Mouse (Mus musculus): ENCODE measurements at regions not wholly inside any gene's neighbourhood (a gene's known extent, or its start where the extent isn't known, plus 50 kb on each side); places are given as distances from the start of the nearest gene placed in this dataset.

GRCm38 (mm10) chr9:90757175-90757574 is 486.6 kb upstream of the Tbc1d2b start:
- Histone ChIP-seq H3K9ac (no peak overlapping the region), H3K27me3 (ENCODE audit: insufficient read depth, low read length) (no peaks in the 10 kb centered on the region), H3K36me3 (ENCODE audit: insufficient read depth) (no peaks in the 10 kb centered on the region), H3K4me3 (ENCODE audit: low read depth, low read length) (no peak overlapping the region), H3K4me1 (ENCODE audit: insufficient read depth) (no peaks in the 10 kb centered on the region), H3K27ac (ENCODE audit: low read depth) (no peak overlapping the region), H3K4me2 (no peak overlapping the region), H3K9me3 (ENCODE audit: low read depth, low read length) (no peaks in the 10 kb centered on the region)
- WGBS = 73% methylated on average over 3 of the region's 3 CpGs
- no peak for ATAC-seq (ENCODE audit: insufficient read depth)
- no peak for DNase-seq
- TF ChIP-seq CTCF (IDR thresholded peaks at IDR 0.05; ENCODE audit: low read depth) = no peak

DNA sequence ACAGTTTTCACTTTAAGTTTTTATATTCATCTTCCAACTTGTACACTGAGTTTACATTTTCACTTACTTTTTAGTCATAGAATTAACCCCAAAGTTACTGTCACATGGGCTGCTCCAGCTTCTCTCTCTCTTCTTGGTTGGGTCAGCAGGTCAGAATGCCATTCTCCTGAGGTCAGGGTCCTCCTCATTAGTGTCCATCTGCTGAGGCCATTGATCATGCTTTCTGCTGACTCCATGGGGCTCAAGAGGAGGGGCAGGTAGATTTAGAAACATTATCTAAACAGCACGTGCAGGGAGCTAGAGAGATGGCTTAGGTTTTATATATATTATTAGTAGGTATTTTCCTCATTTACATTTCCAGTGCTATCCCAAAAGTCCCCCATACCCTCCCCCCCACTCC is 503.7 kb upstream of the Tbc1d2b start:
- H3K27ac ChIP-seq (ENCODE audit: low read depth) = no peak overlapping the region
- H3K4me2 ChIP-seq = no peak overlapping the region
- no peak overlapping the region for H3K4me3 ChIP-seq (ENCODE audit: low read depth, low read length)
- no peaks in the 10 kb centered on the region for H3K4me1 ChIP-seq (ENCODE audit: insufficient read depth)
- ATAC-seq (ENCODE audit: insufficient read depth) (no peak), DNase-seq (no peak)
- WGBS = 20% methylated on average over 1 of the region's 1 CpGs
- H3K9ac ChIP-seq = no peak overlapping the region
- H3K27me3 ChIP-seq (ENCODE audit: insufficient read depth, low read length) = no peaks in the 10 kb centered on the region
- H3K36me3 ChIP-seq (ENCODE audit: insufficient read depth) = no peaks in the 10 kb centered on the region
- no peaks in the 10 kb centered on the region for H3K9me3 ChIP-seq (ENCODE audit: low read depth, low read length)
- no peak for TF ChIP-seq CTCF (IDR thresholded peaks at IDR 0.05; ENCODE audit: low read depth)

DNA sequence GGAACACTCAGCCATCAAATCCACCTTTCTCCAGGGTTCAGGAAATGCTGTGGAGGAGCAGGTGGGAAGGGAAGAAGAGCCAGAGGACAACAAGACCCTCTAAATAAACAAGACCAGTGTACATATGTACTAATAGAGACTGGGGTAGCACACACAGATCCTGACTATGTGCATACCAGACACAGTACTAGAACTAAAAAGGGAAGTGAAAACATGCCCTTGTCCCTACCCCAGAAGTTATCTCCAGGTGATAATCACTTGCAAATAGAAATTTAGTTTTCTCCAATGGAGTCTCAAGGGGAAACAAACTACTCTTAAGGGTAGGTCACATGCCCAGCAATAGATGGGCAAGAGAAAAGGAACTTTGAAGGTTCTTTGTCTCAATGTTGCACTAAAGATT is 518.9 kb upstream of the Tbc1d2b start:
- Histone ChIP-seq H3K27me3 (ENCODE audit: insufficient read depth, low read length) (no peaks in the 10 kb centered on the region), H3K4me3 (ENCODE audit: low read depth, low read length) (no peak overlapping the region), H3K4me2 (no peak overlapping the region), H3K9me3 (ENCODE audit: low read depth, low read length) (no peaks in the 10 kb centered on the region), H3K9ac (no peak overlapping the region), H3K36me3 (ENCODE audit: insufficient read depth) (no peaks in the 10 kb centered on the region), H3K4me1 (ENCODE audit: insufficient read depth) (no peaks in the 10 kb centered on the region), H3K27ac (ENCODE audit: low read depth) (no peak overlapping the region)
- TF ChIP-seq CTCF (IDR thresholded peaks at IDR 0.05; ENCODE audit: low read depth) = no peak
- DNase-seq (no peak), ATAC-seq (ENCODE audit: insufficient read depth) (no peak)

DNA sequence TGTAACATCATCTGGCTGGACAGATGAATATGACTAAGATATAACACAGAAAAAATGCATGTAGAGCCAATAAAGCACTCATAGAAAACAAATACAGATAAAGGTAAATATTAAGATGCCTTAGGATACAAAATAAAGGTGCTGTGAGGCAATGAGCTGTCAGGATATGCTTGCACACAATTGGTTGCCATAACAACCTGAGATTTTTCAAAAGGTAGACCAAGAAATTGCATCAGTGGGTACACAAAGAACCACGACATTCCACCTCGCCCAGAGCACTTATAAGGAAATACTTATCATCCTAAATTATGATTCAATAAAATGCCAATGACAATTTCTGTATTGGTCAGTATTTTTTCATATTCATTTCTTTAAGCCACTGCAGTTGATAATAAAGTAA is 521.3 kb upstream of the Tbc1d2b start:
- Histone ChIP-seq H3K9me3 (ENCODE audit: low read depth, low read length) (no peaks in the 10 kb centered on the region), H3K4me2 (no peak overlapping the region), H3K4me1 (ENCODE audit: insufficient read depth) (no peaks in the 10 kb centered on the region), H3K4me3 (ENCODE audit: low read depth, low read length) (no peak overlapping the region), H3K9ac (no peak overlapping the region), H3K27ac (ENCODE audit: low read depth) (no peak overlapping the region), H3K36me3 (ENCODE audit: insufficient read depth) (no peaks in the 10 kb centered on the region), H3K27me3 (ENCODE audit: insufficient read depth, low read length) (no peaks in the 10 kb centered on the region)
- TF ChIP-seq CTCF (IDR thresholded peaks at IDR 0.05; ENCODE audit: low read depth) = no peak
- DNase-seq = no peak
- ATAC-seq (ENCODE audit: insufficient read depth) = no peak
- WGBS = 56% methylated on average over 2 of the region's 2 CpGs

- TF ChIP-seq CTCF (IDR thresholded peaks at IDR 0.05; ENCODE audit: low read depth) = no peak
Observed at GRCm38 (mm10) chr9:90816844-90817243, 545.4 kb upstream of the Zic4 start.

DNA sequence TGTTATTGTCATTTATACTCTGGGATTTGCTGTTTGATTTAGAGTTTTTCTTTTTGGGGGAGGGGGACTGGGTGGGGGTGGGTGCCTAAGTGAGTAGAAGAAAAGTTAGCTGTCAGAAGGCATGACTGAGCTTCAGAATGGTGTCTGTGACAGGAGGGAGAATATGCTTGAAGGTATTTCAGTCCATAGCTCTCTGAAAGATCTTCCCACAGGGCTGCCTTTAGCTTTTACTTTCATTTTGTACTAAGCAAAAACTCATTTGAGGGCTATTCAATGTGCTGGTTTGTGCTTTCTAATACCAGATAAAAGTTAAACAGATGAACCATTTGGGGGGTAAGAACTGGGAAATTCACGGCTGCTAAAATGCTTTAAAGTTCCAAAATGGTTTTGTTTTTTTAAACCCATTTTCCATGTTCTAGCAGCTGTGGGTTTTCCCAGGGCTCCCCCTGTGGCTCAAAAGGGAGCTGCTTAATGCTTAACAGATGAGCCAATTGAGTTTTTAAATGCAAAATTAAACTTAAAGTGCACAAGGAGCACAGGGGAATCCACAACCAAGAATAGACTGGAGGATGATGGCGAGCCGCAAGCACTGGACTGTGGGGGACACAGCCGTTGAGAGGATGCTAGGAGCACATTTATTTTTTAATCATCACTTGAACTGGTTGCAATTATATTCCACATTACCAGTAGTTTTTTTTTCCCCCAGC is 538.5 kb upstream of the Zic4 start:
- TF ChIP-seq CTCF (IDR thresholded peaks at IDR 0.05; ENCODE audit: low read depth) = no peak
- Histone ChIP-seq H3K36me3 (ENCODE audit: insufficient read depth) (no peaks in the 10 kb centered on the region), H3K4me2 (no peak overlapping the region), H3K27me3 (ENCODE audit: insufficient read depth, low read length) (no peaks in the 10 kb centered on the region), H3K4me3 (ENCODE audit: low read depth, low read length) (no peak overlapping the region), H3K9ac (no peak overlapping the region), H3K27ac (ENCODE audit: low read depth) (no peak overlapping the region), H3K4me1 (ENCODE audit: insufficient read depth) (no peaks in the 10 kb centered on the region), H3K9me3 (ENCODE audit: low read depth, low read length) (no peaks in the 10 kb centered on the region)
- no peak for ATAC-seq (ENCODE audit: insufficient read depth)
- peak; percentile 15 for DNase-seq
- 79% methylated on average over 4 of the region's 4 CpGs for whole genome bisulfite sequencing

More at GRCm38 (mm10) chr9:90816844-90817243, 545.4 kb upstream of the Zic4 start:
- WGBS = 24% methylated on average over 4 of the region's 4 CpGs
- peak; percentile 84 for DNase-seq
- Histone ChIP-seq H3K9me3 (ENCODE audit: low read depth, low read length) (no peaks in the 10 kb centered on the region), H3K4me3 (ENCODE audit: low read depth, low read length) (no peak overlapping the region), H3K36me3 (ENCODE audit: insufficient read depth) (no peaks in the 10 kb centered on the region), H3K4me2 (no peak overlapping the region), H3K27me3 (ENCODE audit: insufficient read depth, low read length) (no peaks in the 10 kb centered on the region), H3K27ac (ENCODE audit: low read depth) (no peak overlapping the region), H3K9ac (no peak overlapping the region), H3K4me1 (ENCODE audit: insufficient read depth) (no peaks in the 10 kb centered on the region)
- ATAC-seq (ENCODE audit: insufficient read depth) = peak; percentile 62; the same call in 1 of the 2 replicates

DNA sequence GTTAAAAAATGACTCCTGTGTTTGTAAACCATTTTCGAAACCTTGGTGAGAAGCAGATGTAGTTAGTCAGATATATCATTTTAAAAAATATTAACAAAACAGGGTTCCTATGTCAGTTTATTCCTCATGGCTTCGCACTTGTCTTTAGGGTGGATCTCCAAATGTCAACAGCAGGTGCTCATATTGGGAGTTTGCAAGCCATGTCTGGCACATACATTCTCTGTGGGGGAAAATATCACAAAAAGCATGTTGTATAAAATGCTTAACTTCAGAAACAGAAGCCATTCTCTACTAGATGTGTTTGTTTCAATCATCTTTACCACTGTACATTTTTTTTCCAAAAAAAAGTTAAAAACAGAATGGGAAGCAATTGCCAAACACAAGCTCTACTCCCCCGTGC is 534.7 kb upstream of the Zic4 start:
- no peaks in the 10 kb centered on the region for H3K27me3 ChIP-seq (ENCODE audit: insufficient read depth, low read length)
- DNase-seq (no peak), ATAC-seq (ENCODE audit: insufficient read depth) (no peak)
- WGBS = 83% methylated on average over 3 of the region's 3 CpGs
- H3K4me2 ChIP-seq = no peak overlapping the region
- no peaks in the 10 kb centered on the region for H3K36me3 ChIP-seq (ENCODE audit: insufficient read depth)
- TF ChIP-seq CTCF (IDR thresholded peaks at IDR 0.05; ENCODE audit: low read depth) = no peak
- no peak overlapping the region for H3K4me3 ChIP-seq (ENCODE audit: low read depth, low read length)
- no peak overlapping the region for H3K9ac ChIP-seq
- no peaks in the 10 kb centered on the region for H3K4me1 ChIP-seq (ENCODE audit: insufficient read depth)
- H3K27ac ChIP-seq (ENCODE audit: low read depth) = no peak overlapping the region
- no peaks in the 10 kb centered on the region for H3K9me3 ChIP-seq (ENCODE audit: low read depth, low read length)
